Mouse (Mus musculus): Measurements from ENCODE around the gene Tmem119.
"Not testable (repeated sequence)": the region's sequence is repeated elsewhere in the genome, so short reads cannot be mapped to it uniquely, and the experiment has no call there.

DNA sequence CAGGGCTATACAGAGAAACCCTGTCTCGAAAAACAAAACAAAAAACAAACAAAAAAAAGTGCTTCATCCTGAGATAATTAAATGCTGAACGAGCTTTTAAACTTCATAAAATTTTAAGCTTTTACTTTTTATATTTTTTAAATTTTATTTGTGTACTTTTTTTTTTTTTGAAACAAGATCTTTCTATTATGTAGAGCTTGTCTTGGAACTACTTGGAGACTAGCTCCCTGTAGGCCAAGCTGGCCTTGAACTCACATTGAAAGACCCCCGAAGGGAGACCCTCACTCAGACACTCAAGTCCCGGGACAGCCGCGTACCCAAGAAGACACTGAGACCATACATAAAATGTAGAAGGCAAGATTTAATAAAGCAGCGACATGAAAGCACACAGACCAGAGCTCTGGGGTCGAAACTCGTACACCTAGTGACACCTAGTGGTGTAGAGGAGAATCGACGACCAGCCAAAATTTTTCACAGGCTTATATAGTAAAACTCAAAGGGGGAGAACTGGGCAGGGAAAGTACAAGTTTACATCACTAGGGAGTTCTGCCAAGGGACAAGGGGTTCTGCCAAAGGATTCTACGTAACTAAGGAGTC, 11.6 kb upstream of the Tmem119 start:
- TF ChIP-seq CTCF (IDR thresholded peaks at IDR 0.05; ENCODE audit: extremely low read depth, insufficient read length, insufficient replicate concordance, low read depth, low read length); POLR2A (IDR thresholded peaks at IDR 0.05; ENCODE audit: low read depth, low read length): not testable (repeated sequence)
